Mouse (Mus musculus) spleen, embryonic (tissue): ENCODE measurements around the gene Rhbdf1.

Experiments
- CTCF ChIA-PET: fragments of 350-600 bp; sonication (Branson Sonifier 250); formaldehyde crosslinking; loops from one replicate; lab custom pipeline; 2022; lab: Charles Lee

The Rhbdf1 gene

DNA sequence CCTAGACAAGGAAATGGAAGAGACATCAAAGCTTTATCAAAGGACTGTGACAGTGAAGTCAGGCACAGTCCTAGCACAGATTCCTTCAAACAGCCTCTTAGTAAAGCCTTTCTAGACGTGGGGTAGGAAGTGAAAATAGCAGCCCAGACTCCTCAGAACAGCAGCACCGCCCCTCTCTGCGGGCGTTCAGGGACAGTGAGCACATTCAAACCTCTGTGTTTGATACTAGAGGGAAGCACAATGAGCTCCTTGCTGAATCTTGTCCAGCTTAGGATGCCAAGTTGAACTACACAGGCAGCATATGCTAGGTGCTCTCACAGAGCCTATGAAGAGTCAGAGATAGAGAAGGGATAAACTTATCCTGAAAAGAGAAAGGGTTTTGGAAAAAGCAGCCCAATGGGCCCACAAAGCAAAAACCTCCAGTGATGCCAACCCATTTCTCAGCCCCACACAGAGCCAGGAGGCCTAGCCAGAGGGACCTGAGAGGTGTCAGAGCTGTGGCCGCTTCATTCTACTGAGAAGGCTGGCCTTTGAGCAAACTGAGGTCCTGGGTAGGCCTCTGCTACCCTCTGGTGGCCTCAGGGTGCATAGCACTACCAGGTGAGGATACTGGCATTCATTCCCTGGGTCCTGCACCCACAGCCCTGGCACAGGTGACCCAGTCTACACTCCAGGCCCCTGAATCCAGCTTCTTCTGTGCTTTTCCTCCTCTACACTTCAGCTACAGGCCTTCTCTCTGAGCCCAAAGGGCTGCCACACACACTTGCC is 16.2 kb upstream of the Rhbdf1 start:
- CTCF ChIA-PET: interaction anchor here (1.0 to 2.2 kb wide), 4 partner anchors 19 to 55 kb away, joined by 3 to 12 read pairs (median 8); no protein-coding TSS in a partner anchor

DNA sequence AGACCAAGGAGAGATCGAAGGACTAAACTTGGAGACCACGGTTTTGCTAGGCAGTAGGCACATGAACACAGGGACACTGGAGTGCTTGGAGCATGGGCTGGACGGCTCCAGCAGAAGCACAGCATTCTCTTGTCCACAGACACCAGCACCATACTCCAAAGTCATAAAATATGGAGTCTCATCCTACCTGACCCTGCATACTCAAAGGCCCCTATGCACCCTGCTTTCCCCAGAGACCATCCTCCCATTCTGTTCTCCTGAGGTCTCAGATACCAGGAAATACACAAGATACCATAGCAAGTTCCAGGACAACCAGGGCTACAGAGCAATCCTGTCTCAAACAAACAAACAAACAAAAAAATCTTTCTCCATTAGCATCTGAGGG is 15.3 kb upstream of the Rhbdf1 start:
- CTCF ChIA-PET: interaction anchor here (1.0 to 2.2 kb wide), 2 partner anchors 18 to 23 kb away, joined by 4 to 12 read pairs; no protein-coding TSS in a partner anchor

DNA sequence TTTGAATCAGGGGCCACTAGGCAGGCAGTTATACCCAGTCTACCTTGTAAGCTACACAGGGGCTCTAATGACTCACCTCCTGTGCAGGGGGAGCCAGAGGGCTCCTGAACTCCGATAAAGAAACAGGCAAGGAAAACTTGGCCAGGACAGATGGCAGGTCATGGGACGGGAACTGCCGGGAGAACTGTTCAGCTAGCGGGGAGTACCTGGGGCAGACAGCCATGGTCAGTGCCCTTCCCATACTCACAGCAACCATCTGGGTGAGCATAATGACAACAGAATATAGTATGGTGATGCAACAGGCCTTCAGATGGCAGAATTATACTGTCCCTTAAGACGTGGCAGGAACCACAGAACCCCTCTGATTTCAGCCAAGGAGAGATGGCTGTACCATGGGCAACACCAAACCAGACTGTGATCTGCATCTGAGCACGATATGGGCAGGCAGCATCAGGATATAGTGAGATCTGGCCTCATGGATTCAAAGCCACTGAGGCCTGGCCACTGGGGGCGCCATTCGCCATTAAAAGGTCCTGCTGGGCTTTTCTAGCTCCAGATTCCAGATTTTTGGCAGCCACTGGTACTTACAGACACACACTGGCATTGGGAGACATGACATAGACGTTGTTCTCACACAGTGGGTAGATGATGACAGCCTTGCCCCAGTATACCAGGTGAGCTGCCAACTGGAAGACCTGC is 14.8 kb upstream of the Rhbdf1 start:
- CTCF ChIA-PET: interaction anchor here (2.2 kb wide), 1 partner anchor 18 kb away, joined by 12 read pairs; no protein-coding TSS in a partner anchor

DNA sequence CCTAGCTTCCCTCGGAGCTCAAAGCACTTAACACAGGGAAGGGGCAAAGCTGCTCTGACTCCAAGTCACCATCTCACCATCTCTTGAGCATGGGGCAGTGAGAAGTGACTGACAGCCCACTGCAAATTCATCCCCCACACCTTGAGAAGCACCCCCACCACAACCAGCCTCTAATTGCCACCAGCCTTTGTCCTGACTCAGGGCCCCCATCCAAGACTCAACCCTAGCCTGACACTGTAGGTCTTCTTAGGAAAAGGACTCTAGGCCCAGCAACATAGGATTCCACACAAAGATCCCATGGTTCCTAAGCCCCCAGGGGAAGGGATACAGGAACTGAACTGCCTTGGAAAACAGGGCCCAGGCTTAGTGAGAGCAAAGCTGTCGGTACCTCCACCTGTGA is 14.0 kb upstream of the Rhbdf1 start:
- CTCF ChIA-PET: interaction anchor here (0.8 kb wide), 1 partner anchor 14 kb away, joined by 5 read pairs; the partner anchor contains the start of gene Rhbdf1

DNA sequence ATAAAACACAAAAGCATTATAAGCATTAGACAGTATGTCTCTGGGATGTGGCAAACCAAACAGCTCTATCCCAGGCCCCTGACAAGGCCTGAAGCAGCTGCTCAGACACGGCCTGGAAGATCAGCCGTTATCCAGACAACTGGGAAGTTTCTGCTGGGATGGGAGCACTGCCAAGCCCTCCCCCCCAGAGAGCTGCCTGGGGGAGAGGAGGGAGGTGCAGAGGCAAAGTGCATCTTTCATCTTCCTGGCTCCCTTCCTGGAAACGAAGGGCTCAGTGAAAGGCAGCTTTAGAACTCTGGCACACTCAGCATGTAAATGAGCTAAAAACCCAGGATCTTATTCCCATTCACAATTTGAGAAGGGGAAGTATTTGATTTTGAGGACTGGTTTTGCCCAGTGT is 13.5 kb upstream of the Rhbdf1 start:
- CTCF ChIA-PET: interaction anchor here (0.6 to 0.8 kb wide), 2 partner anchors 13 to 211 kb away, joined by 4 to 5 read pairs; partner anchors contain the start of gene Rhbdf1

DNA sequence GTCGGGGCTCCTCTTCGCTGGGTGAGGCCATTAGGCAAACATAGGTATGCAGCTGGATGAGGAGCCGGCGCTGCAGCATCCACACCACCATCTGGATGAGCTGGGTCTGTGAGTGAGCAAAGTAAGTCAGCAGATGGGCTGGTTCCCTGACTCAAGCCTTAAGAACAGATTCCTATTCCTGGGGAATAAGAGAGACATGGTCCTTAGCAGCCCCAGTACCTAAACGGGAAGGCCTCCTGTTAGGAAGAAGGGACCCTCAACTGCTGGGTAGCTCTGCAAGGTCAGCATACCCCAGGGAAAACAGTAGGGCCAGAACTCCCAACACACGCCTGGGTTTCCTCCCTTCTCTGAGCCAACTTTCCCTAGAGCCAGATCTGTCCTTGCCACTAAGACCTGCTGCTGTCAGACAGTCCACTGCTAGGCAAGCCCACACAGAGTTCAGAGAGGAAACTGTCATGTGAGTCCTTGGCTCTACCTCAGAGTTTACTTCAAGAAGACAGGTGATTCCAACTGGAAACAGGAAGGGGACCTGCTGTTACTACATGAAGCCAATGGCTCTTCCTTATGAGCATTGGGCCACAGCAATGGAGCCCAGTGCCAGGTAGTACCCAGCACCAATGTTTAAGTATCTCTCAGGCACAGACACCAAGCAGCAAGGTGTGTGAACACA is 12.9 kb upstream of the Rhbdf1 start:
- CTCF ChIA-PET: interaction anchor here (0.6 to 1.2 kb wide), 2 partner anchors 9 to 212 kb away, joined by 3 to 4 read pairs; no protein-coding TSS in a partner anchor

DNA sequence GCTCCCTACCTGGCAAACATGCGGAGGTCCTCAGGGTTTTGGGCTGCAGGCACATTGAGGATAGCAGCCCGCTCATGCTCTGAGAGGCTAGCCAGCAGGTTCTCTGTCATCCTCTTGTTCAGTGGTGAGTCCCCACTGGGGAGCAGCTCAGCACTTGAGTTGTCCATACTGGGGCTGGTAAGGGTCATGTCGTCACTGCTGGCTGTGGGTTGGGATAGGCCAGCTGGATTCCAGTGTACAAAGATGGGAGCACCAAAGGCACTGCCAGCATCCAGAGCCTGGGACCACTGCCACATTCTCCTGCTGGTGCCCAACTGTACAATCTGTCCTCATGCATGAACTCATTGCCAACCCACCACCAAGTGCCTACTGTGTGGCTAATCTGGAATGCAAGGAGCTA is 11.8 kb upstream of the Rhbdf1 start:
- CTCF ChIA-PET: interaction anchor here (1.2 to 1.5 kb wide), 2 partner anchors 8 to 16 kb away, joined by 3 to 6 read pairs; no protein-coding TSS in a partner anchor

DNA sequence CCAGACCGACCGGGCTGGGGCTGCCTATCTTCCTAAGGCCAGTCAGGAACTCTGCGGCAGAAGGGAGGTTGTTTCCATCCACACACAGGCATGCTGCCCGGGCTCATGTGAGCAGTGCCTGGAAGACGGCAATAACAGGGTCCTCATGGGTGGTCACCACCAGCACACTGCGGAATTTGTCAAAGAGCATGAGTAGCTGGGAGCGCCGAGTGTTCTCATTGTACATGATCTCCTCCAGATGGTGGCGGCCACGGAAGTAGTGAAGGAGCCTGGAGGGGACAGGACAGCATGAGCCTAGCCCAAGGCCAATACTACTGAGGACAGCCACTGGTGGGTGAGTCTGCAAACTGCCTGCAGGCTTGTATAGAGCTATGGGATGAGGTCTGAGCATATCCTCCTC is 10.7 kb upstream of the Rhbdf1 start:
- CTCF ChIA-PET: interaction anchor here (0.7 kb wide), 1 partner anchor 90 kb away, joined by 3 read pairs; no protein-coding TSS in a partner anchor

DNA sequence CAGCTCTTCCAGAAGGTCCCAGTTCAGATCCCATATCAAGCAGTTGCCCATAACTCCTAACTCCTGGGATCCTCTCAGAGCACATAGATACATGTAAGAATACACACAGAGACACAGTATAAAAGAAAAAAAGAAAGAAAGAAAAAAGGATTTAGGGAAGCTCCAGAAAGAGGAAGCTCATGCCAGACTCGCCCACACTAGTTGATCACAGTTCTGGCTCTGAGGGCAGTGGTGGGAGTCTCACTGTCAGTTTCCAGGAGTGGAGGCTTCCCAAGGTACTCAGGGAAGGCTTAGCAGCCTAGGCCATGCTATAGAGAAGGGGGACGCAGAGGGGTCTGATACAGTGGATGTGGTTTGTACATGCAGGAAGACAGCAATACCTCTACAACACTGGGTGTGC is 9.0 kb upstream of the Rhbdf1 start:
- CTCF ChIA-PET: interaction anchor here (0.6 kb wide), 1 partner anchor 10 kb away, joined by 3 read pairs; no protein-coding TSS in a partner anchor

DNA sequence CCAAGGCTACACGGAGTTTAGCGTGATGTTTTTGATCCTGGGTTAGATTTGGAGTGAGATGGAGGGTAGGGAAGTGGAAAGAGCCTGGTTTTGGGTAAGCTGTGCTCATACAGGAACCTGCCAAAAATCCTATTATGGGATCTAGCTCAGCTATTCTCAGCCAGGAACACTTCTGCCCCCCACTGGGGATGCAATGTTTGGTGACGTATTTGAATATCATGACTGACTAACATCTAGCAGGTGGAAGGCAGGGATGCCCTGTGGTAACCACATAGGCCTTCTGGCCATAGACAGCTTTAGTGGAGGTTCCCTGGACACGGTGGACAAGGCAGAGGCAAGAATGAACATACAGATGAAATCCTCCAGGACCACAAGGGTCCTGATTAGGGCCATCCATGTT is 8.1 kb upstream of the Rhbdf1 start:
- CTCF ChIA-PET: interaction anchor here (0.6 kb wide), 1 partner anchor 10 kb away, joined by 3 read pairs; no protein-coding TSS in a partner anchor

DNA sequence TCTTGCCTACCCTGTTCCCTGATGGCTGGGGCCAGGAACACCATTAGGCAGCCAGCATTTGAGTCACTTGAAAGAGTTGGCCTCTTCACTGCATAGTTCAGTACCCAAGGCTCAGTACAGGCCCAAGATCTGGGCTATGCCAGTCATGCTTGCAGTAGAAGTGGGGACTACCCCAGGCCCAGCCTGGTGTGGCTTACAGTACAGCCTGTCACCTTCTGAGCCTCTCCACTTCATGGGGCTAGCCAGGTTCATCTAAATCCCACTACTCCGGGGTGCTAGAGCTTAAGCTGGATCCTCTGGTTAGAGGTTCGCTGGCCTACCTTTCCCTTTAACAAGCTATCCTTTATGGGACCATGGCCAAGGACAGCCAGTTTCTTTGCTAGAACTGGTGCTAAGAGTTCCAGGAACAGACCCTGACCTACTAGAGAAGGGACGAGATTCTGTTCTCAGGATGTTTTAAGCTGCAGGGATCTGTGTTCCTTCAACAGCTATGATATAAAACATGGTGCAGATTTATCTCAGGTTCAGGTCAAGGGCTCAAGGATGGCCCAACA is 6.3 kb upstream of the Rhbdf1 start:
- CTCF ChIA-PET: no interaction called here

DNA sequence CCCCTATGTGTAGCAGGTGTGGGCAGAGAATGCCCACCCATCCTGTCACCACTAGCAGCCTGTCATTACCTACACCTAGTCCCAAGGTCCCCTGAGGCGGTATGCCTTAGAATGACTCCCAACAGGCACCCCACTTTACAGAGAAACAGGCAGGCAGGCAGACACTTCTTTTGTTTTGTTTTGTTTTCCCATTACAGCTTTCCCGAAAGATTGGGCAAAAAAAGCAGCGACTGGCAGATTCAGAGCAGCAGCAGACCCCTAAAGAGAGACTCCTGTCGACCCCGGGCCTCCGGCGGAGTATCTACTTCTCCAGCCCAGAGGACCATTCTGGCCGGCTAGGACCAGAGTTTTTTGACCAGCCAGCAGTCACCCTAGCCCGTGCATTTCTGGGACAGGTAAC is 5.5 kb upstream of the Rhbdf1 start:
- CTCF ChIA-PET: no interaction called here

DNA sequence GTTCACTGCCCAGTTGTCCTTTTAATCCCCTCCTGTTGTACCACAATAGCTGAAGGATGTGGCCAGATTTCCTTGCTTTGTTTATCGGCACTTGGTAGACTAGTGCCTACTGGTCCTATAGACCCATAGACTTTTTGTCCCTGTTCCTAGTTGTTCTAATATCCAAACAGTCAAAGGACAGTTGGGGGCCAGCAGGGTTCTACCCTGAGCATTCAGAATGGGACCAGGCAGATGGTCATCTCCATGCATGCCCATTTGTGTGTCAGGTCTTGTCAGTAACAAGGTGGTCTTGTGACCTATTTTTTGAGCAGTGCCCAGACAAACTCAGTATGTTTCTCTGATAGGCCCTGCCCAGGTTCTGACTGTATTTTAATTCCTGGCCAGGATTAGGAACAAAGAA is 4.9 kb upstream of the Rhbdf1 start:
- CTCF ChIA-PET: no interaction called here

DNA sequence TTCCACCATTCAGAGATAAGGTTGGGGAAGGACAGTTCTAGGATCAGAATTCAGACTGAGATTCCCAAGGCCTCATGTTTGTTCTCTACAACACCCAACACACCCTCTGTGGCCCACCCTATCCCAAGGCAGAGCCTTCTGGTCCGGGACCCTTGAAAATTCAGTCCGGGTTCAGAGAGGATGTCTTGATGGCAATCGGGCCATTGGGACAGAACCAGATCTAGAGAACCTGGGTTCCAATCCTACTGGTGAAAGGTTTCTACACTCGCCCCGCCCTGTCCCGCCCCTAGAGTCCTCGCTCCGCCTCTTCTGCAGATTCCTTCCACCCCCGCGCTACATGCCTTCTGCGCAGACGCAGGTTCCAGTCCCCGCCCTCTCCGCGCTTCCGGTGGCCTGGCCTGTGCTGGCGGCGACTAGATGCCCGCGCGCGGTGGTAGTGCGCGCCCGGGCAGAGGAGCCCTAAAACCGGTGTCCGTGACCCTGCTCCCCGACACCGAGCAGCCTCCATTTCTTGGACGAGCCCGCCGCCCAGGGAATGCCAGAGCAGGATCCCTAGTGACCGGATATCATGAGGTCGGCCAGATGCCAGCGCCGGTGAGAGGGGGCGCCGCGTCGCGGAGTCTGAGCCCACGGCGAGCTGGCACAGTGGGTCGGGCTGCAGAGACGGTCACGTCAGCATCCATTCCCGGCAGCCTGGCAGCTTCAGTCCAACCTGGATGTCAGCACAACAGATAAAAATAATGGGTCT is 4.2 kb upstream of the Rhbdf1 start, which contains the start of gene Mpg:
Gene Mpg, plus strand, starts transcription at position 382 of the 748 bp plus-strand sequence.
- CTCF ChIA-PET: interaction anchor here (1.4 kb wide), 1 partner anchor 8 kb away, joined by 3 read pairs; no protein-coding TSS in a partner anchor

DNA sequence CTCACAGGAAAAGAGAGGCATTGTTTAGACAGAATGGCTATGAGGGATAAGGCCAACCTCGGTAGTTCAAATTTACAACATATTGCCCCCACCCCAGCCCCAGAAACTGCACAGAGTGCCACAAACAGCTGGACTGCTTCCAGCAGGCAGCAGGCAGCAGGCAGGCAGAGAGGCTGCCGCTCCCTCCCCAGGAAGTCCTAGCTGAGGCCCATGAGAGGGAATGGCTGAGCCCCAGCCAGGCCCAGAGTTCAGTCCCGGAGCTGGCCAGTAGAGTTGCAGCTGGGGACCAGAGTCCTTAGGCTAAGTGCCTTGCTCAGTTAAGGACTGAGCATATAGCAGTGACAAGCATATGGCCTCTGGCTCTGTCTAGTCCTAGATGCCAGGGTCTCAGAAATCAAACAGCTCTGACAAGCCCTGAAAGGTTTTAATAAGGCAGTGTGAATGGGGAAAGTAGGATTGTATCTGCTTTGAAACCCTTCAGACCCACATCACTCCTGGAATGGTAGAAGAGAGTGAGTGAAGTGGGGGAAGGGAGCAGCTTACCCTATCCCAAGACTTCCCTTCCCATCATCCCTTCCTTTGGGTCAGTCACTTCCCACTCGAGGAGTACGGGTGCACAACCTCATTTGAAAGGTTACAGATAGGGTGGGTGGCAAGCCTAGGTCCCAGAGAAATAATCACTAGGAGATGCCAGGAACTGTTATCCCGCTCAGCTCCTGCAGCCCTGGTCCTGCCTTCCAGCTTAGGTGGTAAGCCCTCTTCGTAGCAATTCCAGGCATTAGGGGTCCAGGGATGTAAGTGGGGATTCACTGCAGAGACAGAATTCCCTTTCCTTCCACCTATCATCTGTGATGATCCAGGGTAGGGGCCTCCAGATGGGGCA is 3.4 kb upstream of the Rhbdf1 start:
- CTCF ChIA-PET: interaction anchor here (1.4 kb wide), 1 partner anchor 9 kb away, joined by 3 read pairs; no protein-coding TSS in a partner anchor

DNA sequence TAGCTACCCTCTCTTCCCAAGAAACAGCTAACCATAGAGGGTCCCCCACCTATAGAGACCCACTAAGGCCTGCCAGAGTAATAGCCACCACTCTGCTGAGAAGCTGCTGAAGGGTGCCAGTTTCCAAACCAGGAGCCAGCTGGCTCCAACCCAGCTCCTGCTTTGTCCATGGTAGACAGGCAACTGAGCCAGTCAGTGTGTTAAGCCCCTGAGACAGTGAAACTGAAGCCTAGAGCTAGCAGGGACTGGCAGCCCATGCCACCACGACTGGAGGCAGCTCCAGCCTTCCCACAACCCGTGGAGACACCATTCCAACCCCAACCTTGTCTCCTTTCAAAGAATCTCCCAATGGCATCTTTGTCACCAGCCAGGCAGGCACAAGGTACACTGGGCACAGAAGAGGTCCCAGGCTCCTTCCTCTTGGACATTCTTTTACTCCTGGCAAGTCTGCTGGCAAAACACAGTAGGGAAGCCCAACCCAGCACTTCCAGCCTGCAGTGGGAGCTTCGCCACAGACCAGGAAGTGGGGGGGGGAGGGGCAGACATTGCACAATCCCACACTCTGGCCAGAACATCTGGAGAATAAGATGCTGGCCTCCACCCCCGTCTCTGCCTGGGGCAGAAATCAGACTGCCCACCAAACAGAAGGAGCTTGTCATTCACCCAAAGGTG is 2.5 kb upstream of the Rhbdf1 start:
- CTCF ChIA-PET: interaction anchor here (0.6 to 1.4 kb wide), 2 partner anchors 10 to 216 kb away, joined by 3 to 6 read pairs; no protein-coding TSS in a partner anchor

DNA sequence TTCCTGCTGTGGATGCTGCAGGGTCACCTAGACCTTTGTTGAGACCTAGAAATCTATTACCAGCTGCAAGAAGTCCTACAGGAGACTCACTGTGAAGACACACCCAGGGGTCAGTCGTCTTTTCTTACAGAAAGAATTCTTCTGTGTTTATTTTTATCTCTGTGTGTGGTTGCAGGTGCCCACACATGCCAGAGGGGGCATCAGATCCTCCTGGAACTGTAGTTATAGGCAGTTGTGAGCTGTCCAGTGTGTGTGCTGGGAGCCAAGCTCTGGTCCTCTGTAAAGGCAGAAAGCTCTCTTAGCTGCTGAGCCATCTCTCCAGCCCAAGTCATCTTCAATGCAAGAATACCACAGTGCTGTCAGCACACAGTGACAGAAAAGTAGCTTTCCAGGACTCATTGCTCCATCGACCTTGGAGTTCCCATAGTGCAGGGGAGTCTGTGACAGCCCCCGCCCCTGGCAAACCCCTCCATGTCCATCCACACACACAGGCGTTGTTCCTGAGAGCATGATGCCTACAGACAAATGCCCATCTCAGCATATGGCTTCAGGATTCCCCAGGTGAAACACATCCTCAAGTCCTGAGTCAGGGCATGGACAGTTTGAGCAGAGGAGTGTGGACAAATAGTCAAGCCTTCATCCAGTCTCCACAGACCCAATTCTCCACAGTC is 1.3 kb upstream of the Rhbdf1 start:
- CTCF ChIA-PET: interaction anchor here (0.6 kb wide), 1 partner anchor 901 kb away, joined by 3 read pairs; no protein-coding TSS in a partner anchor
